Mouse (Mus musculus) limb, embryonic 15.5 days (tissue): ENCODE results near the gene Gucy2e. TPM values are rescaled to one million over a fixed set of nuclear protein-coding genes. Genes with fewer than 3 reads are reported as not detected.

Experiments
- ATAC-seq: fragments of 200-750 bp; cut with Nextera tagmentation; 2 replicates; pipeline ENCODE4 v1.8.0; 2017; ENCODE audit warnings: low read depth, moderate TSS enrichment; ENCODE audit not compliant: insufficient number of reproducible peaks, low FRiP score, low TSS enrichment
- H3K27ac ChIP-seq: fragments of 300-500 bp; sonication (generic); 2 replicates; pipeline ENCODE4 v1.5.1; 2015; ENCODE audit warnings: moderate library complexity, mild to moderate bottlenecking, inconsistent platforms
- H3K27me3 ChIP-seq: fragments of 300-500 bp; sonication (generic); 2 replicates; pipeline ENCODE4 v1.6.1; 2015; ENCODE audit warnings: inconsistent platforms
- H3K36me3 ChIP-seq: fragments of 300-500 bp; sonication (generic); 2 replicates; pipeline ENCODE4 v1.6.1; 2015; ENCODE audit warnings: inconsistent platforms
- H3K4me1 ChIP-seq: fragments of 300-500 bp; sonication (generic); 2 replicates; pipeline ENCODE4 v1.6.1; 2015; ENCODE audit warnings: inconsistent platforms
- H3K4me2 ChIP-seq: fragments of 300-500 bp; sonication (generic); 2 replicates; pipeline ENCODE4 v1.6.1; 2015; ENCODE audit warnings: mild to moderate bottlenecking, inconsistent platforms
- H3K4me3 ChIP-seq: fragments of 300-500 bp; sonication (generic); 2 replicates; pipeline ENCODE4 v1.5.1; 2015; ENCODE audit warnings: mild to moderate bottlenecking, inconsistent platforms
- H3K9ac ChIP-seq: fragments of 300-500 bp; sonication (generic); 2 replicates; pipeline ENCODE4 v1.6.1; 2015; ENCODE audit warnings: inconsistent platforms
- H3K9me3 ChIP-seq: fragments of 300-500 bp; sonication (generic); 2 replicates; pipeline ENCODE4 v1.6.1; 2016; ENCODE audit warnings: inconsistent platforms
- WGBS: fragments of 180-500 bp; shearing (Covaris S2); methylation state at CpG from one replicate; pipeline ENCODE4 v1.1.7; 2015; 5-methylcytosine and 5-hydroxymethylcytosine counted together
- polyA plus RNA-seq: library from polyadenylated mRNA; unstranded; fragments of >200 nt; fragmentation: Nextera tagmentation; extraction: Ambion mirVana; gene quantifications from 2 replicates; pipeline ENCODE4 v1.2.1, GENCODE M21; 2015

Gucy2e gene
- polyA plus RNA-seq, 1 experiment from 2014 or later: 0.22 TPM

- H3K27ac ChIP-seq: peak overlapping the region; percentile 22; the same call in 1 of the 2 replicates
- no peaks in the 10 kb centered on the region for H3K9me3 ChIP-seq
- H3K27me3 ChIP-seq: peaks cover 52% of the 10 kb centered on the region
- peak overlapping the region; percentile 44 for H3K4me3 ChIP-seq
- H3K9ac ChIP-seq: peak overlapping the region; percentile 28; the same call in 1 of the 2 replicates
- H3K4me1 ChIP-seq: peaks cover 14% of the 10 kb centered on the region
- peak overlapping the region; percentile 83 for H3K4me2 ChIP-seq
- peak; percentile 68; the same call in 1 of the 2 replicates for ATAC-seq
- H3K36me3 ChIP-seq: no peaks in the 10 kb centered on the region
- 1% methylated on average over 33 of the region's 33 CpGs for whole genome bisulfite sequencing
Observed at GRCm38 (mm10) chr11:69235285-69236060, 1.4 kb downstream of the Gucy2e start.

- ATAC-seq: no peak
- Histone ChIP-seq H3K27me3 (peaks cover 41% of the 10 kb centered on the region), H3K36me3 (no peaks in the 10 kb centered on the region), H3K4me3 (no peak overlapping the region), H3K4me2 (no peak overlapping the region), H3K9ac (no peak overlapping the region), H3K9me3 (no peaks in the 10 kb centered on the region), H3K4me1 (peaks cover 14% of the 10 kb centered on the region), H3K27ac (no peak overlapping the region)
- 31% methylated on average over 2 of the region's 2 CpGs for WGBS
Observed at GRCm38 (mm10) chr11:69233141-69233540, 3.7 kb downstream of the Gucy2e start.

GRCm38 (mm10) chr11:69230420-69230819, 6.4 kb downstream of the Gucy2e start:
- H3K4me1 ChIP-seq: peaks cover 8% of the 10 kb centered on the region
- no peak for ATAC-seq
- H3K27me3 ChIP-seq: peaks cover 22% of the 10 kb centered on the region
- H3K4me2 ChIP-seq: no peak overlapping the region
- no peak overlapping the region for H3K27ac ChIP-seq
- H3K4me3 ChIP-seq: no peak overlapping the region
- no peaks in the 10 kb centered on the region for H3K9me3 ChIP-seq
- no peak overlapping the region for H3K9ac ChIP-seq
- H3K36me3 ChIP-seq: no peaks in the 10 kb centered on the region
- 71% methylated on average over 4 of the region's 4 CpGs for WGBS

GRCm38 (mm10) chr11:69225715-69226114, 11.1 kb downstream of the Gucy2e start:
- Histone ChIP-seq H3K36me3 (no peaks in the 10 kb centered on the region), H3K4me1 (peaks cover 5% of the 10 kb centered on the region), H3K27ac (peak overlapping the region; percentile 40; the same call in 1 of the 2 replicates), H3K9me3 (no peaks in the 10 kb centered on the region), H3K9ac (no peak overlapping the region), H3K27me3 (peaks cover 7% of the 10 kb centered on the region), H3K4me3 (no peak overlapping the region), H3K4me2 (no peak overlapping the region)
- ATAC-seq: no peak
- 47% methylated on average over 1 of the region's 1 CpGs for WGBS

GRCm38 (mm10) chr11:69223101-69223500, 13.7 kb downstream of the Gucy2e start:
- H3K4me1 ChIP-seq: peaks cover 5% of the 10 kb centered on the region
- no peak for ATAC-seq
- H3K9me3 ChIP-seq: no peaks in the 10 kb centered on the region
- no peak overlapping the region for H3K9ac ChIP-seq
- 78% methylated on average over 4 of the region's 4 CpGs for WGBS
- H3K36me3 ChIP-seq: no peaks in the 10 kb centered on the region
- H3K27ac ChIP-seq: no peak overlapping the region
- H3K4me3 ChIP-seq: no peak overlapping the region
- H3K27me3 ChIP-seq: peaks cover 7% of the 10 kb centered on the region
- no peak overlapping the region for H3K4me2 ChIP-seq

- Histone ChIP-seq H3K4me2 (no peak overlapping the region), H3K4me1 (peaks cover 2% of the 10 kb centered on the region), H3K9ac (no peak overlapping the region), H3K9me3 (no peaks in the 10 kb centered on the region), H3K36me3 (no peaks in the 10 kb centered on the region), H3K27ac (no peak overlapping the region), H3K27me3 (no peaks in the 10 kb centered on the region), H3K4me3 (no peak overlapping the region)
- no peak for ATAC-seq
- 70% methylated on average over 4 of the region's 4 CpGs for WGBS
Observed at GRCm38 (mm10) chr11:69221070-69221469, 15.8 kb downstream of the Gucy2e start.

- Histone ChIP-seq H3K36me3 (no peaks in the 10 kb centered on the region), H3K4me2 (no peak overlapping the region), H3K27me3 (no peaks in the 10 kb centered on the region), H3K4me3 (no peak overlapping the region), H3K4me1 (no peaks in the 10 kb centered on the region), H3K9ac (no peak overlapping the region), H3K27ac (no peak overlapping the region), H3K9me3 (no peaks in the 10 kb centered on the region)
- WGBS: 50% methylated on average over 2 of the region's 2 CpGs
- no peak for ATAC-seq
Observed at GRCm38 (mm10) chr11:69218661-69219060, 18.2 kb downstream of the Gucy2e start.

GRCm38 (mm10) chr11:69217411-69217810, 19.4 kb downstream of the Gucy2e start:
- no peak overlapping the region for H3K4me3 ChIP-seq
- WGBS: 87% methylated on average over 5 of the region's 5 CpGs
- no peaks in the 10 kb centered on the region for H3K4me1 ChIP-seq
- H3K36me3 ChIP-seq: no peaks in the 10 kb centered on the region
- H3K9ac ChIP-seq: no peak overlapping the region
- H3K4me2 ChIP-seq: no peak overlapping the region
- H3K27ac ChIP-seq: no peak overlapping the region
- no peak for ATAC-seq
- no peaks in the 10 kb centered on the region for H3K9me3 ChIP-seq
- H3K27me3 ChIP-seq: no peaks in the 10 kb centered on the region

- Histone ChIP-seq H3K27ac (no peak overlapping the region), H3K27me3 (no peaks in the 10 kb centered on the region), H3K9me3 (no peaks in the 10 kb centered on the region), H3K4me1 (no peaks in the 10 kb centered on the region), H3K4me2 (0 out of 2 replicates have a peak overlapping the region, but pooled peaks have one; percentile 22), H3K4me3 (peak overlapping the region; percentile 11), H3K36me3 (no peaks in the 10 kb centered on the region), H3K9ac (no peak overlapping the region)
- ATAC-seq: no peak
- WGBS: 20% methylated on average over 2 of the region's 2 CpGs
Observed at GRCm38 (mm10) chr11:69211431-69211830, 25.4 kb downstream of the Gucy2e start.

GRCm38 (mm10) chr11:69202469-69203230, 34.2 kb downstream of the Gucy2e start:
- WGBS: 75% methylated on average over 13 of the region's 13 CpGs
- Histone ChIP-seq H3K27ac (no peak overlapping the region), H3K9ac (no peak overlapping the region), H3K36me3 (no peaks in the 10 kb centered on the region), H3K4me2 (no peak overlapping the region), H3K4me1 (peaks cover 1% of the 10 kb centered on the region; the same call in 1 of the 2 replicates), H3K27me3 (peaks cover 15% of the 10 kb centered on the region), H3K4me3 (no peak overlapping the region), H3K9me3 (no peaks in the 10 kb centered on the region)
- no peak for ATAC-seq

- no peak overlapping the region for H3K9ac ChIP-seq
- no peak for ATAC-seq
- peaks cover 32% of the 10 kb centered on the region for H3K27me3 ChIP-seq
Observed at GRCm38 (mm10) chr11:69200231-69200630, 36.6 kb downstream of the Gucy2e start.

GRCm38 (mm10) chr11:69199251-69199650, 37.6 kb downstream of the Gucy2e start:
- Histone ChIP-seq H3K4me3 (no peak overlapping the region), H3K36me3 (no peaks in the 10 kb centered on the region), H3K27ac (no peak overlapping the region), H3K4me2 (no peak overlapping the region), H3K27me3 (peaks cover 32% of the 10 kb centered on the region), H3K9ac (no peak overlapping the region), H3K9me3 (no peaks in the 10 kb centered on the region), H3K4me1 (peaks cover 11% of the 10 kb centered on the region; the same call in 1 of the 2 replicates)
- no peak for ATAC-seq
- 75% methylated on average over 1 of the region's 1 CpGs for WGBS

More at GRCm38 (mm10) chr11:69200231-69200630, 36.6 kb downstream of the Gucy2e start:
- no peak overlapping the region for H3K4me2 ChIP-seq
- peaks cover 11% of the 10 kb centered on the region; the same call in 1 of the 2 replicates for H3K4me1 ChIP-seq
- H3K27ac ChIP-seq: no peak overlapping the region
- no peaks in the 10 kb centered on the region for H3K36me3 ChIP-seq
- H3K9me3 ChIP-seq: no peaks in the 10 kb centered on the region
- no peak overlapping the region for H3K4me3 ChIP-seq
- 49% methylated on average over 6 of the region's 6 CpGs for WGBS
